Mouse (Mus musculus): ENCODE results near the gene Psmd11.
A peak's percentile ranks its signal among the peaks of the same experiment; 100 is the strongest.

Gene Psmd11

GRCm38 (mm10) chr11:80507791-80508190 lies 79.4 kb downstream of the Psmd11 start:
- no peak for DNase-seq

- no peak for DNase-seq
These were observed 80.2 kb downstream of the Psmd11 start for GRCm38 (mm10) chr11:80508361-80509175.

- DNase-seq, result no peak
These were observed 80.7 kb downstream of the Psmd11 start for GRCm38 (mm10) chr11:80509176-80509506.

GRCm38 (mm10) chr11:80510124-80510523 lies 81.7 kb downstream of the Psmd11 start:
- no peak for DNase-seq

- no peak for DNase-seq
These were observed 84.1 kb downstream of the Psmd11 start for GRCm38 (mm10) chr11:80512313-80513056.

- DNase-seq, result no peak
These were observed 85.4 kb downstream of the Psmd11 start for GRCm38 (mm10) chr11:80513796-80514195.

- no peak for DNase-seq
These were observed 86.9 kb downstream of the Psmd11 start for GRCm38 (mm10) chr11:80515346-80515745.

- no peak for DNase-seq
These were observed 87.5 kb downstream of the Psmd11 start for GRCm38 (mm10) chr11:80515895-80516294.

- DNase-seq, result peak; percentile 61
These were observed 90.3 kb downstream of the Psmd11 start for GRCm38 (mm10) chr11:80518421-80519367.

GRCm38 (mm10) chr11:80521148-80521547 lies 92.7 kb downstream of the Psmd11 start:
- DNase-seq, result no peak
